Mouse (Mus musculus) embryonic facial prominence, embryonic 10.5 days (tissue): ENCODE measurements around the gene Tmem238. TPM values are rescaled to one million over a fixed set of nuclear protein-coding genes. Genes with fewer than 3 reads are reported as not detected.
"Not testable (repeated sequence)": the region's sequence is repeated elsewhere in the genome, so short reads cannot be mapped to it uniquely, and the experiment has no call there.

Experiments
- DNase-seq: peaks from one replicate; pipeline ENCODE4 v3.0.0-alpha.2; 2017; ENCODE audit warnings: low spot score
- H3K27ac ChIP-seq: fragments of 300-500 bp; sonication (generic); replicated peaks from 2 replicates; pipeline ENCODE4 v1.5.1; 2016; ENCODE audit warnings: mild to moderate bottlenecking
- H3K27me3 ChIP-seq: fragments of 300-500 bp; sonication (generic); replicated peaks from 2 replicates; pipeline ENCODE4 v1.6.1; 2016; ENCODE audit warnings: low read depth, mild to moderate bottlenecking; ENCODE audit not compliant: poor library complexity, severe bottlenecking
- H3K36me3 ChIP-seq: fragments of 300-500 bp; sonication (generic); replicated peaks from 2 replicates; pipeline ENCODE4 v1.6.1; 2016; ENCODE audit warnings: mild to moderate bottlenecking, moderate library complexity
- H3K4me1 ChIP-seq: fragments of 300-500 bp; sonication (generic); 2 replicates; pipeline ENCODE4 v1.6.1; 2016
- H3K4me3 ChIP-seq: fragments of 300-500 bp; sonication (generic); 2 replicates; pipeline ENCODE4 v1.5.1; 2016; ENCODE audit warnings: mild to moderate bottlenecking, moderate library complexity
- H3K9me3 ChIP-seq: fragments of 300-500 bp; sonication (generic); 2 replicates; pipeline ENCODE4 v1.6.1; 2016; ENCODE audit warnings: mild to moderate bottlenecking
- WGBS: fragments of 180-500 bp; shearing (Covaris S2); methylation state at CpG from one replicate; pipeline ENCODE4 v1.1.7; 2016; 5-methylcytosine and 5-hydroxymethylcytosine counted together
- polyA plus RNA-seq: library from polyadenylated mRNA; unstranded; fragments of >200 nt; fragmentation: Nextera tagmentation; extraction: Ambion mirVana; gene quantifications from 2 replicates; pipeline ENCODE4 v1.2.1, GENCODE M21; 2016

Gene Tmem238
- polyA plus RNA-seq = 4.1 and 4.2 TPM in 2 replicates

- H3K9me3 ChIP-seq = no peaks in the 10 kb centered on the region
- peaks cover 33% of the 10 kb centered on the region for H3K27me3 ChIP-seq
- peaks cover 11% of the 10 kb centered on the region for H3K36me3 ChIP-seq
- H3K4me3 ChIP-seq = peak within 1 kb of the TSS; percentile 63
- 9% methylated on average over 40 of the region's 40 CpGs for WGBS
- no peak for DNase-seq
- H3K27ac ChIP-seq = peak within 1 kb of the TSS; percentile 84
- H3K4me1 ChIP-seq = peaks cover 26% of the 10 kb centered on the region
Observed at GRCm38 (mm10) chr7:4789436-4789935, at the start of gene Tmem238. Gene Tmem238, minus strand, starts transcription at chr7:4789656.

GRCm38 (mm10) chr7:4837639-4838038, 48.2 kb upstream of the Tmem238 start:
- peaks cover 17% of the 10 kb centered on the region for H3K4me1 ChIP-seq
- WGBS = 41% methylated on average over 1 of the region's 1 CpGs
- H3K36me3 ChIP-seq = no peaks in the 10 kb centered on the region
- H3K27ac ChIP-seq = no peak overlapping the region
- no peak overlapping the region for H3K4me3 ChIP-seq
- H3K9me3 ChIP-seq = no peaks in the 10 kb centered on the region
- peaks cover 94% of the 10 kb centered on the region for H3K27me3 ChIP-seq
- no peak for DNase-seq

GRCm38 (mm10) chr7:4836351-4836792, 46.9 kb upstream of the Tmem238 start:
- Histone ChIP-seq H3K9me3 (no peaks in the 10 kb centered on the region; the same call in 1 of the 2 replicates), H3K27ac (peak overlapping the region; percentile 66; the same call in 1 of the 2 replicates), H3K27me3 (peaks cover 90% of the 10 kb centered on the region), H3K4me1 (peaks cover 10% of the 10 kb centered on the region), H3K4me3 (peak overlapping the region; percentile 64), H3K36me3 (no peaks in the 10 kb centered on the region)
- DNase-seq = peak; percentile 76
- under 1% methylated on average over 51 of the region's 51 CpGs for WGBS

- 6% methylated on average over 34 of the region's 34 CpGs for WGBS
- peak overlapping the region; percentile 66; the same call in 1 of the 2 replicates for H3K27ac ChIP-seq
- peak overlapping the region; percentile 64 for H3K4me3 ChIP-seq
- no peak for DNase-seq
- H3K9me3 ChIP-seq = no peaks in the 10 kb centered on the region; the same call in 1 of the 2 replicates
- H3K27me3 ChIP-seq = peaks cover 90% of the 10 kb centered on the region
- peaks cover 10% of the 10 kb centered on the region for H3K4me1 ChIP-seq
- no peaks in the 10 kb centered on the region for H3K36me3 ChIP-seq
Observed at GRCm38 (mm10) chr7:4835631-4836327, 46.3 kb upstream of the Tmem238 start.

- H3K9me3 ChIP-seq = no peaks in the 10 kb centered on the region; the same call in none of the 2 replicates
- H3K27me3 ChIP-seq = peaks cover 50% of the 10 kb centered on the region
Observed at GRCm38 (mm10) chr7:4830476-4830875, 41.0 kb upstream of the Tmem238 start.

GRCm38 (mm10) chr7:4825365-4825764, 35.9 kb upstream of the Tmem238 start:
- no peaks in the 10 kb centered on the region for H3K36me3 ChIP-seq
- H3K27me3 ChIP-seq = peaks cover 9% of the 10 kb centered on the region
- H3K9me3 ChIP-seq = no peaks in the 10 kb centered on the region; the same call in 1 of the 2 replicates
- peaks cover 15% of the 10 kb centered on the region for H3K4me1 ChIP-seq
- DNase-seq = no peak
- 51% methylated on average over 4 of the region's 4 CpGs for WGBS
- H3K27ac ChIP-seq = no peak overlapping the region
- H3K4me3 ChIP-seq = no peak overlapping the region

More at GRCm38 (mm10) chr7:4830476-4830875, 41.0 kb upstream of the Tmem238 start:
- WGBS = 8% methylated on average over 12 of the region's 12 CpGs
- Histone ChIP-seq H3K4me1 (no peaks in the 10 kb centered on the region), H3K4me3 (no peak overlapping the region), H3K36me3 (no peaks in the 10 kb centered on the region), H3K27ac (no peak overlapping the region)
- DNase-seq = peak; percentile 68

GRCm38 (mm10) chr7:4822162-4822907, 32.9 kb upstream of the Tmem238 start:
- peak; percentile 18 for DNase-seq
- Histone ChIP-seq H3K27ac (0 out of 2 replicates have a peak overlapping the region, but pooled peaks have one; percentile 35), H3K27me3 (no peaks in the 10 kb centered on the region), H3K9me3 (no peaks in the 10 kb centered on the region), H3K4me1 (peaks cover 15% of the 10 kb centered on the region), H3K4me3 (no peak overlapping the region), H3K36me3 (no peaks in the 10 kb centered on the region)
- 62% methylated on average over 6 of the region's 6 CpGs for WGBS

- no peak overlapping the region for H3K27ac ChIP-seq
- DNase-seq = no peak
Observed at GRCm38 (mm10) chr7:4821690-4822089, 32.2 kb upstream of the Tmem238 start.

GRCm38 (mm10) chr7:4820925-4821324, 31.5 kb upstream of the Tmem238 start:
- WGBS = 90% methylated on average over 7 of the region's 7 CpGs
- not testable (repeated sequence) for DNase-seq, H3K27me3 ChIP-seq, H3K36me3 ChIP-seq, H3K27ac ChIP-seq, H3K9me3 ChIP-seq, H3K4me3 ChIP-seq
- peaks cover 15% of the 10 kb centered on the region for H3K4me1 ChIP-seq

More at GRCm38 (mm10) chr7:4821690-4822089, 32.2 kb upstream of the Tmem238 start:
- Histone ChIP-seq H3K36me3 (no peaks in the 10 kb centered on the region), H3K4me1 (peaks cover 15% of the 10 kb centered on the region), H3K9me3 (no peaks in the 10 kb centered on the region), H3K4me3 (no peak overlapping the region), H3K27me3 (no peaks in the 10 kb centered on the region)
- 82% methylated on average over 4 of the region's 4 CpGs for WGBS

- no peak for DNase-seq
- Histone ChIP-seq H3K36me3 (no peaks in the 10 kb centered on the region), H3K9me3 (no peaks in the 10 kb centered on the region), H3K27me3 (no peaks in the 10 kb centered on the region), H3K4me3 (no peak overlapping the region), H3K4me1 (peaks cover 5% of the 10 kb centered on the region), H3K27ac (no peak overlapping the region)
Observed at GRCm38 (mm10) chr7:4816559-4816958, 27.1 kb upstream of the Tmem238 start.

- H3K4me3 ChIP-seq = peak overlapping the region; percentile 97
- peaks cover 29% of the 10 kb centered on the region for H3K4me1 ChIP-seq
- no peaks in the 10 kb centered on the region for H3K27me3 ChIP-seq
- 23% methylated on average over 8 of the region's 8 CpGs for WGBS
- peaks cover 31% of the 10 kb centered on the region for H3K36me3 ChIP-seq
- H3K27ac ChIP-seq = peak overlapping the region; percentile 98
- no peaks in the 10 kb centered on the region for H3K9me3 ChIP-seq
- no peak for DNase-seq
Observed at GRCm38 (mm10) chr7:4813105-4813791, 23.8 kb upstream of the Tmem238 start.
